Mouse (Mus musculus) left cerebral cortex, postnatal 4 days (tissue): ENCODE data around the gene Dapp1. TPM values are rescaled to one million over a fixed set of nuclear protein-coding genes. Genes with fewer than 3 reads are reported as not detected.

Experiments used
- total RNA-seq, 2 experiments: library from RNA; stranded (reverse); gene quantifications; 2 replicates each; pipeline ENCODE4 v1.2.3; 2021

The Dapp1 gene
- total RNA-seq, 2 experiments from 2014 or later: 4.7 to 4.8 TPM

Other genes with a start within 250 kb of the Dapp1 start
- 100 to 1,000 TPM; 187 to 226 TPM for gene H2afz, start 117.1 kb downstream of the Dapp1 start, total RNA-seq
- 10 to 100 TPM; 28.3 to 30.1 TPM for gene Dnajb14, start 113.9 kb downstream of the Dapp1 start, total RNA-seq
- 10 to 100 TPM; 69.0 to 73.3 TPM for gene Lamtor3, start 63.0 kb downstream of the Dapp1 start, total RNA-seq
- 1 to 10 TPM; 2.8 to 3.4 TPM for gene 1110002E22Rik, start 83.5 kb upstream of the Dapp1 start, total RNA-seq
- not detected for gene Gm5105, start 85.8 kb upstream of the Dapp1 start, total RNA-seq
- 1 to 10 TPM; 4.4 to 5.5 TPM for gene Trmt10a, start 161.9 kb upstream of the Dapp1 start, total RNA-seq
- 1 to 10 TPM; 4.4 to 5.0 TPM for gene Mttp, start 163.4 kb upstream of the Dapp1 start, total RNA-seq
- gene 4930579F01Rik, start 212.3 kb upstream of the Dapp1 start, total RNA-seq: not detected
- under 1 TPM in 1 of 2 experiments, not detected in 1; 0.85 TPM for gene Adh7, start 236.2 kb upstream of the Dapp1 start, total RNA-seq